ENCODE assay signal across 35 mouse cellular contexts in the genomic region with DNA sequence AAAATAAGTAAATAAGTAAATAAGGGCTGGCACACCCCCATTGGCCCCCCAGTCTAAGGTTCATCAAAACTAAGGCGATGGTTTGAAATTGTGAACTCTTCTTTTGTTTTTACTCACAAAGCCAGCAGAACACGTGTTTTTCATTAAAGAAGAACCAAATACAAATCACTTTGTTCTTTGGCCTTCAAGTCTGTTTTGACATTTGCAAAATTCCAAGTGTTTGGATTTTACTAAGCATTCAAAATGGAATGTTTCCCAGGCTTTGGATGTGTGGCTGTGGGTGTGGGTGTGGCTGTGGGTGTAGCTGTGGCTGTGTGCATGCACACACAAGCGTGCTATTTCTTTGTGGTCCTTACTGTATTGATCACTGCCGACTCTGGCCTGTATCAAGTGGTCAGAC. TPM values are rescaled to one million over a fixed set of nuclear protein-coding genes. Genes with fewer than 3 reads are reported as not detected.
DNase-seq lines count a peak whose midpoint lies in the region; ATAC-seq and TF ChIP-seq lines count a peak whose summit lies in the region.
"Had no signal": no experiment of that assay in that cellular context is flagged by ENCODE, and none has a peak within 500 bp of the region (broad histone marks: within the 10 kb centered on the region; RNA-seq: fewer than 3 reads in every experiment).

No protein-coding gene starts in this region.

- peak; percentile 14 for DNase-seq in gastrocnemius, postnatal 25 days
- DNase-seq in gastrocnemius, adult 2 months: no peak
- peak; percentile 7 for DNase-seq in limb, embryonic 14.5 days (ENCODE audit: low spot score)
- DNase-seq in limb, embryonic 10.5 days (ENCODE audit: low spot score): no peak
- DNase-seq in ovary, adult 18-20 months (ENCODE audit: low spot score): no peak
- no peak for DNase-seq in spleen, postnatal 14 days (ENCODE audit: low spot score in 2 of 2)
- DNase-seq: adrenal gland, postnatal 14 days; cerebellum, adult 18-20 months; cerebellum, postnatal 10 days; gastrocnemius, postnatal 36 days; heart, postnatal 10 days; kidney, adult 11 months; kidney, postnatal 25 days; liver, postnatal 0 days; lung, postnatal 4 days; retina, postnatal 1 day; right cerebral cortex, postnatal 14 days; thymus, adult 18-20 months; thymus, postnatal 25 days had no signal

- no peak overlapping the region for H3K27ac ChIP-seq in gastrocnemius, adult 2 months
- no peak overlapping the region for H3K27ac ChIP-seq in limb, embryonic 14.5 days (replicated peaks; ENCODE audit: low read depth, low read length)
- no peak overlapping the region for H3K27ac ChIP-seq in limb, embryonic 10.5 days
- peak overlapping the region; percentile 28; the same call in 1 of the 2 replicates for H3K27ac ChIP-seq in embryonic facial prominence, embryonic 13.5 days
- H3K27ac ChIP-seq: forebrain, embryonic 13.5 days; heart, embryonic 13.5 days; hindbrain, embryonic 10.5 days; hindbrain, embryonic 15.5 days; left cerebral cortex, adult 2 months; limb, embryonic 13.5 days; liver, embryonic 12.5 days; midbrain, embryonic 13.5 days; neural tube, embryonic 13.5 days; stomach, postnatal 0 days had no signal

- TF ChIP-seq POLR2A in limb, embryonic 14.5 days (IDR thresholded peaks at IDR 0.05; ENCODE audit: borderline replicate concordance, extremely low read depth, insufficient read depth, insufficient read length): no peak

- no peaks in the 10 kb centered on the region for H3K9me3 ChIP-seq in limb, embryonic 14.5 days (ENCODE audit: control insufficient read depth, low read length)
- no peaks in the 10 kb centered on the region for H3K9me3 ChIP-seq in limb, embryonic 10.5 days (replicated peaks)
- H3K9me3 ChIP-seq in embryonic facial prominence, embryonic 13.5 days: no peaks in the 10 kb centered on the region
- H3K9me3 ChIP-seq: forebrain, embryonic 13.5 days; heart, embryonic 13.5 days; hindbrain, embryonic 10.5 days; hindbrain, embryonic 15.5 days; limb, embryonic 13.5 days; liver, embryonic 12.5 days; neural tube, embryonic 13.5 days had no signal

- no peak overlapping the region for H3K4me3 ChIP-seq in gastrocnemius, adult 2 months
- H3K4me3 ChIP-seq in limb, embryonic 14.5 days (replicated peaks; ENCODE audit: low read length): no peak overlapping the region
- H3K4me3 ChIP-seq in limb, embryonic 10.5 days: no peak overlapping the region
- no peak overlapping the region for H3K4me3 ChIP-seq in embryonic facial prominence, embryonic 13.5 days
- H3K4me3 ChIP-seq: forebrain, embryonic 13.5 days; heart, embryonic 13.5 days; hindbrain, embryonic 10.5 days; hindbrain, embryonic 15.5 days; left cerebral cortex, adult 2 months; limb, embryonic 13.5 days; liver, embryonic 12.5 days; megakaryocyte, embryonic 14.5 days; midbrain, embryonic 13.5 days; neural tube, embryonic 13.5 days had no signal

- intact Hi-C loops in gastrocnemius, adult 2 months (cut with DNase I): no loop called here

- H3K9ac ChIP-seq in limb, embryonic 14.5 days (ENCODE audit: low read depth, low read length, severe bottlenecking): no peak overlapping the region
- no peak overlapping the region for H3K9ac ChIP-seq in embryonic facial prominence, embryonic 13.5 days
- H3K9ac ChIP-seq: forebrain, embryonic 13.5 days; heart, embryonic 13.5 days; hindbrain, embryonic 15.5 days; limb, embryonic 13.5 days; liver, embryonic 12.5 days; liver, postnatal 0 days; midbrain, embryonic 13.5 days; neural tube, embryonic 13.5 days had no signal

- no peak for TF ChIP-seq CTCF in gastrocnemius, adult 2 months (IDR thresholded peaks at IDR 0.05)

- no peaks in the 10 kb centered on the region for H3K27me3 ChIP-seq in limb, embryonic 14.5 days (ENCODE audit: control insufficient read depth, insufficient read depth, low read length)
- no peaks in the 10 kb centered on the region for H3K27me3 ChIP-seq in limb, embryonic 10.5 days (ENCODE audit: low read depth, poor library complexity, severe bottlenecking)
- H3K27me3 ChIP-seq in embryonic facial prominence, embryonic 13.5 days: no peaks in the 10 kb centered on the region
- H3K27me3 ChIP-seq: CH12.LX; forebrain, embryonic 13.5 days; heart, embryonic 13.5 days; hindbrain, embryonic 15.5 days; limb, embryonic 13.5 days; liver, embryonic 12.5 days; midbrain, embryonic 13.5 days; neural tube, embryonic 13.5 days had no signal

- H3K4me2 ChIP-seq in limb, embryonic 14.5 days (replicated peaks; ENCODE audit: low read depth, low read length, severe bottlenecking): no peak overlapping the region
- H3K4me2 ChIP-seq in embryonic facial prominence, embryonic 13.5 days: no peak overlapping the region
- H3K4me2 ChIP-seq: forebrain, embryonic 13.5 days; heart, embryonic 13.5 days; hindbrain, embryonic 15.5 days; limb, embryonic 13.5 days; liver, embryonic 12.5 days; midbrain, embryonic 13.5 days; neural tube, embryonic 13.5 days had no signal

- WGBS in limb, embryonic 14.5 days: 69% methylated on average over 4 of the region's 4 CpGs
- 78% methylated on average over 4 of the region's 4 CpGs for WGBS in limb, embryonic 10.5 days
- 25% methylated on average over 4 of the region's 4 CpGs for WGBS in embryonic facial prominence, embryonic 13.5 days

- H3K4me1 ChIP-seq in limb, embryonic 14.5 days (ENCODE audit: control insufficient read depth, insufficient read depth, low read length): no peaks in the 10 kb centered on the region
- peaks cover 12% of the 10 kb centered on the region for H3K4me1 ChIP-seq in limb, embryonic 10.5 days
- peaks cover 12% of the 10 kb centered on the region for H3K4me1 ChIP-seq in embryonic facial prominence, embryonic 13.5 days
- H3K4me1 ChIP-seq: forebrain, embryonic 13.5 days; heart, embryonic 13.5 days; hindbrain, embryonic 10.5 days; hindbrain, embryonic 15.5 days; limb, embryonic 13.5 days; liver, embryonic 12.5 days; megakaryocyte, embryonic 14.5 days; midbrain, embryonic 13.5 days; neural tube, embryonic 13.5 days had no signal

- no peaks in the 10 kb centered on the region for H3K36me3 ChIP-seq in limb, embryonic 14.5 days (ENCODE audit: control insufficient read depth, insufficient read depth, low read length)
- H3K36me3 ChIP-seq in limb, embryonic 10.5 days: no peaks in the 10 kb centered on the region
- no peaks in the 10 kb centered on the region for H3K36me3 ChIP-seq in embryonic facial prominence, embryonic 13.5 days
- H3K36me3 ChIP-seq: heart, embryonic 13.5 days; hindbrain, embryonic 10.5 days; hindbrain, embryonic 15.5 days; limb, embryonic 13.5 days; liver, embryonic 12.5 days; midbrain, embryonic 13.5 days; neural tube, embryonic 13.5 days had no signal

- no peak for ATAC-seq in limb, embryonic 14.5 days (ENCODE audit: low FRiP score, low read depth)
- ATAC-seq in embryonic facial prominence, embryonic 13.5 days (ENCODE audit: insufficient number of reproducible peaks, insufficient read depth, low FRiP score, low TSS enrichment, low read depth): no peak
- ATAC-seq: forebrain, embryonic 13.5 days; inflammation-experienced regulatory T-cells, adult 6 months; liver, embryonic 12.5 days; liver, postnatal 0 days; midbrain, embryonic 13.5 days had no signal

RNA-seq across cellular contexts. Expression of a gene that starts 27.3 kb away (rescaled TPM):
- total RNA-seq in gastrocnemius, postnatal 25 days (2021): 10 to 100 TPM; 34.6 to 57.2 TPM
- 10 to 100 TPM; 54.9 to 56.1 TPM for total RNA-seq in gastrocnemius, adult 2 months (2021)
- polyA plus RNA-seq in limb, embryonic 14.5 days (2012; rRNA removed): 0.33 and 1.0 TPM in 2 replicates
- 1.2 and 1.6 TPM in 2 replicates for polyA plus RNA-seq in limb, embryonic 14.5 days (2014; fragmentation: Nextera tagmentation; extraction: Ambion mirVana)
- 0.23 and 0.31 TPM in 2 replicates for polyA plus RNA-seq in limb, embryonic 10.5 days (2016; fragmentation: Nextera tagmentation; extraction: Ambion mirVana)
- polyA plus RNA-seq in embryonic facial prominence, embryonic 13.5 days (2015; fragmentation: Nextera tagmentation; extraction: Ambion mirVana): 0.63 and 1.2 TPM in 2 replicates
- total RNA-seq: CH12.LX; common myeloid progenitor, adult 5-6 weeks had no signal
- polyA plus RNA-seq: C2C12; liver, embryonic 12.5 days had no signal

Comparison
In these comparisons a context has a peak if more than half of its experiments do, and no peak if none do; other contexts are left out.
1. DNase-seq: peak in gastrocnemius, postnatal 25 days (single experiment) and limb, embryonic 14.5 days (single experiment); none in gastrocnemius, adult 2 months (single experiment), limb, embryonic 10.5 days (single experiment), ovary, adult 18-20 months (single experiment) and spleen, postnatal 14 days (0 of 2).